In the genomic region with DNA sequence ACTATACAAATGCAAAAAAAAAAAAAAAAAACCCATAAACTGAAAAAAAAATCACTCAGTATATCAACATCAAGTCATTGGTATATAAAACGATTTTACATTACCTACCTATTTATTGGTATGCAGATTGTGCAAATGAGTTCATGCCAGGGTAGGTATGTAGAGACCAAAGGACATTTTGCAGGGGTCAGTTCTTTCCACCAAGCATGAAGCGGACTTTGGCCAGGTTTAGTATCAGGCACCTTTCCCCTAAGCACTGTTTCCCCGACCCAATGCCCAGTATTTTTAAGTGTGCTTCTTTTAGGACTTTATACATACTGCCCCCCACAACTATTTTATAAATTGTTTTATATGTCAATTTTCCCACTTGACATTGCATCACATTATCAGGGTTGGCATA, we compare ENCODE assay signal across 19 mouse cellular contexts.
"Had no signal": no experiment of that assay in that cellular context is flagged by ENCODE, and none has a peak within 500 bp of the region (broad histone marks: within the 10 kb centered on the region; RNA-seq: fewer than 3 reads in every experiment).

No protein-coding gene starts in this region.

- H3K27me3 ChIP-seq: intestine, embryonic 15.5 days; limb, embryonic 12.5 days; limb, embryonic 15.5 days; liver, embryonic 12.5 days; liver, embryonic 15.5 days; lung, embryonic 15.5 days; midbrain, embryonic 13.5 days; neural tube, embryonic 13.5 days had no signal

- H3K4me1 ChIP-seq: intestine, embryonic 15.5 days; limb, embryonic 12.5 days; liver, embryonic 15.5 days; lung, embryonic 15.5 days; midbrain, embryonic 13.5 days; neural tube, embryonic 13.5 days had no signal

- H3K36me3 ChIP-seq: intestine, embryonic 15.5 days; limb, embryonic 12.5 days; limb, embryonic 15.5 days; liver, embryonic 12.5 days; liver, embryonic 15.5 days; lung, embryonic 15.5 days; midbrain, embryonic 10.5 days; midbrain, embryonic 13.5 days; neural tube, embryonic 13.5 days had no signal

- H3K4me2 ChIP-seq: intestine, embryonic 15.5 days; limb, embryonic 12.5 days; limb, embryonic 15.5 days; liver, embryonic 12.5 days; liver, embryonic 15.5 days; lung, embryonic 15.5 days; midbrain, embryonic 13.5 days; neural tube, embryonic 13.5 days had no signal

- ATAC-seq: intestine, embryonic 15.5 days; liver, embryonic 12.5 days; midbrain, embryonic 13.5 days; midbrain, embryonic 16.5 days had no signal

- H3K9me3 ChIP-seq: intestine, embryonic 15.5 days; limb, embryonic 12.5 days; limb, embryonic 15.5 days; liver, embryonic 12.5 days; liver, embryonic 15.5 days; lung, embryonic 15.5 days; megakaryocyte, embryonic 14.5 days; midbrain, embryonic 10.5 days; midbrain, embryonic 13.5 days; neural tube, embryonic 13.5 days had no signal

- H3K4me3 ChIP-seq: intestine, embryonic 15.5 days; limb, embryonic 12.5 days; limb, embryonic 15.5 days; liver, embryonic 12.5 days; liver, embryonic 15.5 days; lung, embryonic 15.5 days; megakaryocyte, embryonic 14.5 days; midbrain, embryonic 10.5 days; midbrain, embryonic 13.5 days; myocyte; neural tube, embryonic 13.5 days had no signal

- DNase-seq: left cerebral cortex, postnatal 4 days; lung, adult 18-20 months; lung, postnatal 10 days; lung, postnatal 36 days; thymus, adult 18-20 months; thymus, postnatal 36 days had no signal

- H3K27ac ChIP-seq: intestine, embryonic 15.5 days; kidney, postnatal 0 days; limb, embryonic 12.5 days; limb, embryonic 15.5 days; liver, embryonic 12.5 days; liver, embryonic 15.5 days; lung, embryonic 15.5 days; midbrain, embryonic 10.5 days; midbrain, embryonic 13.5 days; neural tube, embryonic 13.5 days had no signal

- H3K9ac ChIP-seq: intestine, embryonic 15.5 days; limb, embryonic 12.5 days; limb, embryonic 15.5 days; liver, embryonic 12.5 days; liver, embryonic 15.5 days; lung, embryonic 15.5 days; midbrain, embryonic 13.5 days; neural tube, embryonic 13.5 days had no signal
